Mouse (Mus musculus): ENCODE results near the gene Armc12. TPM values are rescaled to one million over a fixed set of nuclear protein-coding genes. Genes with fewer than 3 reads are reported as not detected.

Armc12 gene
- total and polyA plus RNA-seq, 3 experiments: not detected

- no peaks in the 10 kb centered on the region for H3K36me3 ChIP-seq (replicated peaks)
- 0 out of 2 replicates have a peak, but pooled peaks cover 3% of the 10 kb centered on the region for H3K9me3 ChIP-seq (replicated peaks)
- DNase-seq (ENCODE audit: low spot score) (no peak), ATAC-seq (ENCODE audit: extremely low read depth, insufficient number of reproducible peaks, low FRiP score, poor library complexity, severe bottlenecking) (no peak)
- no peak overlapping the region for H3K4me3 ChIP-seq (ENCODE audit: low read depth, low read length)
- peaks cover 55% of the 10 kb centered on the region for H3K27me3 ChIP-seq (ENCODE audit: insufficient read depth, low read length)
- peaks cover 9% of the 10 kb centered on the region for H3K4me1 ChIP-seq (ENCODE audit: insufficient read depth, low read depth, low read length)
- TF ChIP-seq CTCF (IDR thresholded peaks at IDR 0.05; ENCODE audit: low read depth, low read length): no peak
- TF ChIP-seq GATA2 (IDR thresholded peaks at IDR 0.05; ENCODE audit: borderline replicate concordance, low read depth, low read length): no peak
- TF ChIP-seq POLR2AphosphoS5 (IDR thresholded peaks at IDR 0.05; ENCODE audit: insufficient replicate concordance, low read depth, low read length): no peak
- no peak for TF ChIP-seq GATA1 (IDR thresholded peaks at IDR 0.05; ENCODE audit: borderline replicate concordance, low read length)
- TF ChIP-seq TAL1 (conservative IDR thresholded peaks at IDR 0.05; ENCODE audit: low read depth, low read length): no peak
These were observed 18.7 kb upstream of the Armc12 start for GRCm38 (mm10) chr17:28511616-28512541.

GRCm38 (mm10) chr17:28512696-28513095 is 17.9 kb upstream of the Armc12 start:
- ATAC-seq (ENCODE audit: extremely low read depth, insufficient number of reproducible peaks, low FRiP score, poor library complexity, severe bottlenecking): no peak
- no peak for DNase-seq (ENCODE audit: low spot score)
- 0 out of 2 replicates have a peak, but pooled peaks cover 3% of the 10 kb centered on the region for H3K9me3 ChIP-seq (replicated peaks)
- peaks cover 9% of the 10 kb centered on the region for H3K4me1 ChIP-seq (ENCODE audit: insufficient read depth, low read depth, low read length)
- H3K4me3 ChIP-seq (ENCODE audit: low read depth, low read length): no peak overlapping the region
- TF ChIP-seq TAL1 (conservative IDR thresholded peaks at IDR 0.05; ENCODE audit: low read depth, low read length) (no peak), GATA1 (IDR thresholded peaks at IDR 0.05; ENCODE audit: borderline replicate concordance, low read length) (no peak), GATA2 (IDR thresholded peaks at IDR 0.05; ENCODE audit: borderline replicate concordance, low read depth, low read length) (no peak), POLR2AphosphoS5 (IDR thresholded peaks at IDR 0.05; ENCODE audit: insufficient replicate concordance, low read depth, low read length) (no peak), CTCF (IDR thresholded peaks at IDR 0.05; ENCODE audit: low read depth, low read length) (no peak)
- peaks cover 55% of the 10 kb centered on the region for H3K27me3 ChIP-seq (ENCODE audit: insufficient read depth, low read length)
- no peaks in the 10 kb centered on the region for H3K36me3 ChIP-seq (replicated peaks)

GRCm38 (mm10) chr17:28513337-28513736 is 17.3 kb upstream of the Armc12 start:
- Histone ChIP-seq H3K36me3 (replicated peaks) (no peaks in the 10 kb centered on the region), H3K27me3 (ENCODE audit: insufficient read depth, low read length) (peaks cover 60% of the 10 kb centered on the region)
- ATAC-seq (ENCODE audit: extremely low read depth, insufficient number of reproducible peaks, low FRiP score, poor library complexity, severe bottlenecking): no peak

GRCm38 (mm10) chr17:28513844-28514243 is 16.8 kb upstream of the Armc12 start:
- H3K36me3 ChIP-seq (replicated peaks): no peaks in the 10 kb centered on the region
- no peak; the same call in 1 of the 2 replicates for ATAC-seq (ENCODE audit: extremely low read depth, insufficient number of reproducible peaks, low FRiP score, poor library complexity, severe bottlenecking)
- H3K27me3 ChIP-seq (ENCODE audit: insufficient read depth, low read length): peaks cover 65% of the 10 kb centered on the region
- TF ChIP-seq TAL1 (conservative IDR thresholded peaks at IDR 0.05; ENCODE audit: low read depth, low read length) (no peak), POLR2AphosphoS5 (IDR thresholded peaks at IDR 0.05; ENCODE audit: insufficient replicate concordance, low read depth, low read length) (no peak), GATA2 (IDR thresholded peaks at IDR 0.05; ENCODE audit: borderline replicate concordance, low read depth, low read length) (no peak), GATA1 (IDR thresholded peaks at IDR 0.05; ENCODE audit: borderline replicate concordance, low read length) (no peak), CTCF (IDR thresholded peaks at IDR 0.05; ENCODE audit: low read depth, low read length) (no peak)
- H3K4me1 ChIP-seq (ENCODE audit: insufficient read depth, low read depth, low read length): peaks cover 10% of the 10 kb centered on the region
- H3K9me3 ChIP-seq (replicated peaks): 0 out of 2 replicates have a peak, but pooled peaks cover 4% of the 10 kb centered on the region
- DNase-seq (ENCODE audit: low spot score): no peak
- no peak overlapping the region for H3K4me3 ChIP-seq (ENCODE audit: low read depth, low read length)

More at GRCm38 (mm10) chr17:28513337-28513736, 17.3 kb upstream of the Armc12 start:
- 0 out of 2 replicates have a peak, but pooled peaks cover 4% of the 10 kb centered on the region for H3K9me3 ChIP-seq (replicated peaks)
- no peak overlapping the region for H3K4me3 ChIP-seq (ENCODE audit: low read depth, low read length)
- peaks cover 9% of the 10 kb centered on the region for H3K4me1 ChIP-seq (ENCODE audit: insufficient read depth, low read depth, low read length)
- TF ChIP-seq GATA1 (IDR thresholded peaks at IDR 0.05; ENCODE audit: borderline replicate concordance, low read length) (no peak), GATA2 (IDR thresholded peaks at IDR 0.05; ENCODE audit: borderline replicate concordance, low read depth, low read length) (no peak), TAL1 (conservative IDR thresholded peaks at IDR 0.05; ENCODE audit: low read depth, low read length) (no peak), CTCF (IDR thresholded peaks at IDR 0.05; ENCODE audit: low read depth, low read length) (no peak), POLR2AphosphoS5 (IDR thresholded peaks at IDR 0.05; ENCODE audit: insufficient replicate concordance, low read depth, low read length) (no peak)
- DNase-seq (ENCODE audit: low spot score): no peak

GRCm38 (mm10) chr17:28514555-28514954 is 16.1 kb upstream of the Armc12 start:
- Histone ChIP-seq H3K4me1 (ENCODE audit: insufficient read depth, low read depth, low read length) (peaks cover 12% of the 10 kb centered on the region), H3K27me3 (ENCODE audit: insufficient read depth, low read length) (peaks cover 65% of the 10 kb centered on the region), H3K36me3 (replicated peaks) (no peaks in the 10 kb centered on the region), H3K4me3 (ENCODE audit: low read depth, low read length) (no peak overlapping the region), H3K9me3 (replicated peaks) (0 out of 2 replicates have a peak, but pooled peaks cover 2% of the 10 kb centered on the region)
- ATAC-seq (ENCODE audit: extremely low read depth, insufficient number of reproducible peaks, low FRiP score, poor library complexity, severe bottlenecking): no peak
- no peak for DNase-seq (ENCODE audit: low spot score)
- TF ChIP-seq CTCF (IDR thresholded peaks at IDR 0.05; ENCODE audit: low read depth, low read length) (no peak), GATA1 (IDR thresholded peaks at IDR 0.05; ENCODE audit: borderline replicate concordance, low read length) (no peak), TAL1 (conservative IDR thresholded peaks at IDR 0.05; ENCODE audit: low read depth, low read length) (no peak), GATA2 (IDR thresholded peaks at IDR 0.05; ENCODE audit: borderline replicate concordance, low read depth, low read length) (no peak), POLR2AphosphoS5 (IDR thresholded peaks at IDR 0.05; ENCODE audit: insufficient replicate concordance, low read depth, low read length) (no peak)
